Mouse (Mus musculus) liver, embryonic 14.5 days (tissue): ENCODE results near the gene Yes1.

Experiments used
- CTCF ChIP-seq: IDR thresholded peaks from 2 replicates; pipeline ENCODE4 v1.5.1; 2016; ENCODE audit warnings: antibody characterized with exemption, low read depth, control low read depth
- EP300 ChIP-seq: IDR thresholded peaks from 2 replicates; pipeline ENCODE4 v1.6.1; 2016; ENCODE audit warnings: antibody characterized with exemption, low read depth

DNA sequence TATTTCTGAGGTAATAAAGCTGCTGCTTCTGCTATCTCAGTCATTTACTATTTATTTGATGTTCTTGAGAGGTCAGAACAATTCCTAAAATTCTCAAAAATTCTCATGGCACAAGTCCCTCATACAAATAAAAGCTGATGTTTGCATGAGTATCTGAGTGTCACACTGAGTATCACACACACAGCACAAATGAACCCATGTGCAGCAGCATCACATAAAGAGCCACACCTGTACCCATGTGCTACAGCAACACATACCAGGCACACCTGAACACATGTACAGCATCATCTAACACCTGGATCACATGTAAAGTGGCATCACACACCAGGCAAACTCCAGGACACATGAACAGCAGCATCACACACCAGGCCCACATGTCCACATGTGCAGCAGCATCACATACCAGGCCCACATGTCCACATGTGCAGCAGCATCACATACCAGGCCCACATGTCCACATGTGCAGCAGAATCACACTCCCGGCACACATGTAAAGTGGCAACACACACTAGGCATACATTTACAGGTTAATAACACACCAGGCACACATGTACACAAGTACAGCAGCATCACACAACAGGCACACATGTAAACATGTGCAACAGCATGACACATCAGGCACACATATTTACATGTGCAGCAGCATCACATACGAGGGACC, 102.2 kb downstream of the Yes1 start:
- TF ChIP-seq EP300 (no peak), CTCF (no peak)
